ENCODE assay signal across 14 mouse cellular contexts in genomic region chr8:10754232-10754985, GRCm38 (mm10).
DNase-seq lines count a peak whose midpoint lies in the region; ATAC-seq and TF ChIP-seq lines count a peak whose summit lies in the region.
"Had no signal": no experiment of that assay in that cellular context is flagged by ENCODE, and none has a peak within 500 bp of the region (broad histone marks: within the 10 kb centered on the region; RNA-seq: fewer than 3 reads in every experiment).

No protein-coding gene starts in this region.

- ATAC-seq in hindbrain, embryonic 16.5 days = no peak
- peak; percentile 74 for ATAC-seq in forebrain, embryonic 14.5 days

- no peak overlapping the region for H3K9ac ChIP-seq in hindbrain, embryonic 16.5 days (ENCODE audit: low read depth, low read length)
- no peak overlapping the region; the same call in 1 of the 2 replicates for H3K9ac ChIP-seq in forebrain, embryonic 14.5 days (ENCODE audit: low read length)
- H3K9ac ChIP-seq: heart, embryonic 15.5 days had no signal

- DNase-seq in hindbrain, embryonic 10.5 days (ENCODE audit: low spot score) = no peak
- peak; percentile 80 for DNase-seq in brain, embryonic 14.5 days (ENCODE audit: low read depth)
- DNase-seq in forebrain, embryonic 14.5 days (ENCODE audit: low spot score) = peak; percentile 69
- DNase-seq in limb, embryonic 10.5 days (ENCODE audit: low spot score) = no peak
- no peak for DNase-seq in ovary, adult 18-20 months (ENCODE audit: low spot score)
- DNase-seq in ovary, postnatal 36 days (ENCODE audit: low spot score) = no peak
- no peak for DNase-seq in cerebellum, adult 2 months
- DNase-seq: cerebellum, postnatal 25 days; gastrocnemius, postnatal 36 days; thymus, adult 2 months had no signal

- no peaks in the 10 kb centered on the region for H3K27me3 ChIP-seq in hindbrain, embryonic 10.5 days (ENCODE audit: insufficient read depth, poor library complexity, severe bottlenecking)
- no peaks in the 10 kb centered on the region; the same call in 1 of the 2 replicates for H3K27me3 ChIP-seq in hindbrain, embryonic 16.5 days (replicated peaks; ENCODE audit: control insufficient read depth, insufficient read depth, low read length)
- H3K27me3 ChIP-seq in forebrain, embryonic 14.5 days (replicated peaks; ENCODE audit: control insufficient read depth, insufficient read depth, low read length) = no peaks in the 10 kb centered on the region
- no peaks in the 10 kb centered on the region for H3K27me3 ChIP-seq in limb, embryonic 10.5 days (ENCODE audit: low read depth, poor library complexity, severe bottlenecking)
- no peaks in the 10 kb centered on the region; the same call in 1 of the 2 replicates for H3K27me3 ChIP-seq in cerebellum, adult 2 months (ENCODE audit: control insufficient read depth, insufficient read depth, low read length)
- H3K27me3 ChIP-seq: heart, embryonic 15.5 days had no signal

- peak overlapping the region; percentile 73 for H3K27ac ChIP-seq in hindbrain, embryonic 10.5 days
- H3K27ac ChIP-seq in hindbrain, embryonic 16.5 days (ENCODE audit: low read depth, low read length) = no peak overlapping the region
- H3K27ac ChIP-seq in forebrain, embryonic 14.5 days (ENCODE audit: low read depth, low read length) = peak overlapping the region; percentile 58; the same call in 1 of the 2 replicates
- H3K27ac ChIP-seq in limb, embryonic 10.5 days = peak overlapping the region; percentile 42; the same call in 1 of the 2 replicates
- no peak overlapping the region for H3K27ac ChIP-seq in cerebellum, adult 2 months (ENCODE audit: insufficient read depth, low read length)
- H3K27ac ChIP-seq: heart, embryonic 15.5 days; kidney, postnatal 0 days had no signal

- H3K4me1 ChIP-seq in hindbrain, embryonic 10.5 days (replicated peaks) = peaks cover 26% of the 10 kb centered on the region
- 0 out of 2 replicates have a peak, but pooled peaks cover 2% of the 10 kb centered on the region for H3K4me1 ChIP-seq in hindbrain, embryonic 16.5 days (ENCODE audit: control insufficient read depth, insufficient read depth, low read depth, low read length)
- H3K4me1 ChIP-seq in forebrain, embryonic 14.5 days (ENCODE audit: control insufficient read depth, insufficient read depth, low read length) = peaks cover 12% of the 10 kb centered on the region
- no peaks in the 10 kb centered on the region; the same call in 1 of the 2 replicates for H3K4me1 ChIP-seq in limb, embryonic 10.5 days
- H3K4me1 ChIP-seq in cerebellum, adult 2 months (ENCODE audit: control insufficient read depth, insufficient read depth, low read length) = no peaks in the 10 kb centered on the region
- H3K4me1 ChIP-seq: heart, embryonic 15.5 days had no signal

- TF ChIP-seq CTCF in brain, embryonic 14.5 days (IDR thresholded peaks at IDR 0.05; ENCODE audit: borderline replicate concordance, extremely low read depth, insufficient read depth, insufficient read length) = no peak
- TF ChIP-seq CTCF in cerebellum, adult 2 months (IDR thresholded peaks at IDR 0.05; ENCODE audit: borderline replicate concordance, insufficient read depth, low read depth, low read length) = no peak

- 69% methylated on average over 13 of the region's 13 CpGs for WGBS in hindbrain, embryonic 10.5 days
- 51% methylated on average over 13 of the region's 13 CpGs for WGBS in hindbrain, embryonic 16.5 days
- WGBS in forebrain, embryonic 14.5 days = 35% methylated on average over 13 of the region's 13 CpGs
- WGBS in limb, embryonic 10.5 days = 86% methylated on average over 13 of the region's 13 CpGs
- WGBS in cerebellum, adult 2 months = 79% methylated on average over 13 of the region's 13 CpGs

- TF ChIP-seq POLR2A in brain, embryonic 14.5 days (IDR thresholded peaks at IDR 0.05; ENCODE audit: borderline replicate concordance, extremely low read depth, insufficient read depth, insufficient read length, poor library complexity, severe bottlenecking) = no peak
- TF ChIP-seq POLR2A in cerebellum, adult 2 months (IDR thresholded peaks at IDR 0.05; ENCODE audit: borderline replicate concordance, insufficient read depth, low read length) = no peak

- no peaks in the 10 kb centered on the region for H3K36me3 ChIP-seq in hindbrain, embryonic 10.5 days
- H3K36me3 ChIP-seq in hindbrain, embryonic 16.5 days (ENCODE audit: control insufficient read depth, insufficient read depth, low read length) = no peaks in the 10 kb centered on the region
- H3K36me3 ChIP-seq in forebrain, embryonic 14.5 days (ENCODE audit: control insufficient read depth, insufficient read depth, low read length) = no peaks in the 10 kb centered on the region
- no peaks in the 10 kb centered on the region for H3K36me3 ChIP-seq in limb, embryonic 10.5 days
- H3K36me3 ChIP-seq: heart, embryonic 15.5 days had no signal

- no peaks in the 10 kb centered on the region for H3K9me3 ChIP-seq in hindbrain, embryonic 10.5 days
- H3K9me3 ChIP-seq in hindbrain, embryonic 16.5 days (ENCODE audit: control insufficient read depth, low read length) = no peaks in the 10 kb centered on the region
- no peaks in the 10 kb centered on the region for H3K9me3 ChIP-seq in forebrain, embryonic 14.5 days (replicated peaks; ENCODE audit: control insufficient read depth, low read length)
- H3K9me3 ChIP-seq in limb, embryonic 10.5 days (replicated peaks) = no peaks in the 10 kb centered on the region
- H3K9me3 ChIP-seq: heart, embryonic 15.5 days had no signal

- no peak overlapping the region for H3K4me3 ChIP-seq in hindbrain, embryonic 10.5 days
- no peak overlapping the region for H3K4me3 ChIP-seq in hindbrain, embryonic 16.5 days (ENCODE audit: low read length)
- H3K4me3 ChIP-seq in forebrain, embryonic 14.5 days (ENCODE audit: low read depth, low read length) = no peak overlapping the region
- H3K4me3 ChIP-seq in limb, embryonic 10.5 days = no peak overlapping the region
- no peak overlapping the region for H3K4me3 ChIP-seq in cerebellum, adult 2 months (replicated peaks; ENCODE audit: insufficient read depth, low read depth, low read length)
- H3K4me3 ChIP-seq: heart, embryonic 15.5 days had no signal

- H3K4me2 ChIP-seq in hindbrain, embryonic 16.5 days (ENCODE audit: low read length) = no peak overlapping the region
- H3K4me2 ChIP-seq in forebrain, embryonic 14.5 days (ENCODE audit: low read length) = no peak overlapping the region
- H3K4me2 ChIP-seq: heart, embryonic 15.5 days; liver, embryonic 11.5 days had no signal

Comparison
In these comparisons a context has a peak if more than half of its experiments do, and no peak if none do; other contexts are left out.
1. H3K27ac ChIP-seq: peak in hindbrain, embryonic 10.5 days (single experiment), forebrain, embryonic 14.5 days (single experiment) and limb, embryonic 10.5 days (single experiment); none in hindbrain, embryonic 16.5 days (single experiment) and cerebellum, adult 2 months (single experiment).
2. DNase-seq: peak in brain, embryonic 14.5 days (single experiment) and forebrain, embryonic 14.5 days (single experiment); none in hindbrain, embryonic 10.5 days (single experiment), limb, embryonic 10.5 days (single experiment), ovary, adult 18-20 months (single experiment), ovary, postnatal 36 days (single experiment) and cerebellum, adult 2 months (0 of 2).